Mouse (Mus musculus) ES-Bruce4 (cell line): ENCODE data around the gene Mre11a.

Experiments used
- CTCF ChIP-seq: IDR thresholded peaks from one replicate; pipeline ENCODE4 v1.8.1; 2011; ENCODE audit warnings: low read depth, low read length
- EP300 ChIP-seq: IDR thresholded peaks from 2 replicates; pipeline ENCODE4 v1.6.1; 2011; ENCODE audit warnings: low read depth, low read length; ENCODE audit not compliant: insufficient read depth
- POLR2A ChIP-seq: IDR thresholded peaks from one replicate; pipeline ENCODE4 v1.8.1; 2011; ENCODE audit warnings: low read length; ENCODE audit not compliant: insufficient read depth

GRCm38 (mm10) chr9:14843311-14843857, 58.9 kb downstream of the Mre11a start:
- TF ChIP-seq CTCF (no peak), POLR2A (no peak), EP300 (no peak)
